Mouse (Mus musculus) limb, embryonic 14.5 days (tissue): ENCODE measurements around the gene Tgfbrap1. TPM values are rescaled to one million over a fixed set of nuclear protein-coding genes. Genes with fewer than 3 reads are reported as not detected.

Experiments
- ATAC-seq: fragments of 200-750 bp; cut with Nextera tagmentation; 2 replicates; pipeline ENCODE4 v1.8.0; 2017; ENCODE audit warnings: low read depth, moderate number of reproducible peaks, moderate TSS enrichment; ENCODE audit not compliant: low FRiP score
- DNase-seq: peaks from one replicate; pipeline ENCODE4 v3.0.0-alpha.2; 2015; ENCODE audit warnings: low spot score
- H3K27ac ChIP-seq: fragments of 300-500 bp; sonication (generic); replicated peaks from 2 replicates; pipeline ENCODE4 v1.5.1; 2014; ENCODE audit warnings: low read depth, mild to moderate bottlenecking, low read length, moderate library complexity, mixed read lengths
- H3K27me3 ChIP-seq: fragments of 300-500 bp; sonication (generic); 2 replicates; pipeline ENCODE4 v1.6.1; 2014; ENCODE audit warnings: low read length, mixed read lengths; ENCODE audit not compliant: control insufficient read depth, insufficient read depth
- H3K36me3 ChIP-seq: fragments of 300-500 bp; sonication (generic); 2 replicates; pipeline ENCODE4 v1.6.1; 2014; ENCODE audit warnings: mild to moderate bottlenecking, low read length, moderate library complexity, mixed read lengths; ENCODE audit not compliant: control insufficient read depth, insufficient read depth
- H3K4me1 ChIP-seq: fragments of 300-500 bp; sonication (generic); 2 replicates; pipeline ENCODE4 v1.6.1; 2014; ENCODE audit warnings: antibody characterized with exemption, low read length, mixed read lengths; ENCODE audit not compliant: control insufficient read depth, insufficient read depth
- H3K4me2 ChIP-seq: fragments of 300-500 bp; sonication (generic); replicated peaks from 2 replicates; pipeline ENCODE4 v1.6.1; 2014; ENCODE audit warnings: low read depth, mild to moderate bottlenecking, low read length, moderate library complexity; ENCODE audit not compliant: severe bottlenecking
- H3K4me3 ChIP-seq: fragments of 300-500 bp; sonication (generic); replicated peaks from 2 replicates; pipeline ENCODE4 v1.5.1; 2014; ENCODE audit warnings: low read length
- H3K9ac ChIP-seq: fragments of 300-500 bp; sonication (generic); 2 replicates; pipeline ENCODE4 v1.6.1; 2014; ENCODE audit warnings: mild to moderate bottlenecking, low read depth, low read length, moderate library complexity; ENCODE audit not compliant: severe bottlenecking
- H3K9me3 ChIP-seq: fragments of 300-500 bp; sonication (generic); 2 replicates; pipeline ENCODE4 v1.6.1; 2016; ENCODE audit warnings: low read length; ENCODE audit not compliant: control insufficient read depth
- POLR2A ChIP-seq: fragments of 200-500 bp; IDR thresholded peaks from 2 replicates; pipeline ENCODE4 v1.8.0; 2012; ENCODE audit warnings: inconsistent platforms, mild to moderate bottlenecking, moderate library complexity, borderline replicate concordance; ENCODE audit not compliant: insufficient read depth, insufficient read length; ENCODE audit errors: extremely low read depth
- WGBS: fragments of 180-500 bp; shearing (Covaris S2); extraction: QIAGEN DNeasy Blood & Tissue Kit; methylation state at CpG from one replicate; pipeline ENCODE4 v1.1.7; 2014; 5-methylcytosine and 5-hydroxymethylcytosine counted together
- polyA plus RNA-seq, 2 experiments: library from polyadenylated mRNA; depleted of rRNA in 1 of 2; stranded (reverse) in 1 of 2; unstranded in 1 of 2; fragments of >200 nt; fragmentation: Nextera tagmentation in 1 of 2; extraction: Ambion mirVana in 1 of 2; gene quantifications; 2 replicates each; pipeline versions ENCODE4 v1.2.1 to v1.2.3; 2012 to 2014

Gene Tgfbrap1
- polyA plus RNA-seq (2012; rRNA removed) (22.7 and 23.9 TPM in 2 replicates), polyA plus RNA-seq (2014; fragmentation: Nextera tagmentation; extraction: Ambion mirVana) (12.8 and 14.5 TPM in 2 replicates)

DNA sequence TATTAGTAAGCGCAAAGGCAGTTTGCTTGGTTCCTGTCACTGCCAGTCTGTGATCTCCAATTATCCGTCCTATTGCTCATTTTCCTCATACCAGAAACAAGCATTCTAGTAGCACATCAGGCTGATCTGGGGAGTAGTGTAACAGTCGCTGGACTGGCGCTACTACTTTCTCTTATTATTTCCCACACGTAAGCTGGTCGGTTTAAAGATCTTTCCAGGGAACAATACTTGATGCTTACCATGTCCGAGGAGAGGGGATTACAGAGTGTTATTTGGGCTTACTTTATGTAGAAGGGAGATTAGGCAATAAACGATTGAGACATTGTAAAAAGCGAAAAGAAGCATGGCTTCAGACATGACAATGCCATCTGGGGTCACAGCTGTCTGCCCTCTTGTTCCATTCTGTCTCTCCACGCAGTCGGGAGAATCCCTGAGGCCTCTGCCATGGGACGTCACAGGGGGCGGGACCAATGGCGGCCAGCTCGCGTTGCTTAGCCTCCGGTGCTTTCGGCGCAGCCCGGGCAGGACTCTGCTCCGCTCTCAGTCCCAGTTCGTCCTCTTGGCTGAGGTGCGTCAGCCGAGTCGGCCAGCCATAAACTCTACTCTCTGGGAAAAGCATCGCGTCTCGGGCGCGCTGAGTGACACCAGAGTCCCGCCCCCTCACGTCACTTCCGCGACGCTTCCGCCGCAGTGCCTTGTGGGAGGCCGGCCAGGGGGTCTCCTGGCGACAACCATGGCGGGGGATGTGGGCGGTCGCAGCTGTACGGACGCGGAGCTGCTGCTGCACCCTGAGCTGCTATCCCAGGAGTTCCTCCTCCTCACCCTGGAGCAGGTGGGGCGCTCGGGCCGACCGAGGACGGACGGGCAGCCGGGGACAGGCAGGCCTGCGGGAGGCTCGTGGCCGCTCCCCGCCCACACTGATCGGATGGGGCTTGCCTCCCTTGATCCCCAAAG, at the start of gene Tgfbrap1, which contains the start of gene AI597479:
Gene Tgfbrap1, minus strand, starts transcription at position 607 of the 954 bp plus-strand sequence.
Gene AI597479, plus strand, starts transcription at position 680 of the 954 bp plus-strand sequence.
- under 1% methylated on average over 56 of the region's 57 CpGs for WGBS
- peak; percentile 88; the same call in 1 of the 2 replicates for TF ChIP-seq POLR2A
- Histone ChIP-seq H3K4me1 (peaks cover 3% of the 10 kb centered on the region; the same call in 1 of the 2 replicates), H3K9ac (peak within 1 kb of the TSS; percentile 88), H3K4me2 (peak within 1 kb of the TSS; percentile 67), H3K36me3 (peaks cover 10% of the 10 kb centered on the region), H3K27ac (peak within 1 kb of the TSS; percentile 99), H3K27me3 (no peaks in the 10 kb centered on the region), H3K4me3 (peak within 1 kb of the TSS; percentile 79), H3K9me3 (no peaks in the 10 kb centered on the region)
- ATAC-seq = peak; percentile 96
- DNase-seq = peak; percentile 91

DNA sequence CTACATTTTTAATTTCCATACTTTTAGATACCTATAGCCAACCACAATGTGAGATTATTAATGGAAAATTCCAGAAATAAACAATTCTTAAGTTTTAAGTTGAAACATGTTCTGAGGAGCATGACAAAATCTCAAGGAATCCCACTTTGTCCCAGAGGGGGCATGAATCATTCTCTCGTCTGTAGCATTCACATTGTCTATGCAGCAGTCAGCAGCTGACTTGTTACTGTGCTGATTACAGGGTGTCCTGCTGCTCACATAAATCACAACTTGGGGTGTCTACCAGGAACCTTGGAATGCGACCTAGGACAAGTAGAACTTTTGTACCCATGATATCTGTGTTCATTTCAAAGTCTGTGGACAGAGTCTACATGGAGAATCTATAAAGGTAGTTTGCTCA, 49.0 kb upstream of the Tgfbrap1 start:
- no peak overlapping the region for H3K27ac ChIP-seq
- no peaks in the 10 kb centered on the region for H3K9me3 ChIP-seq
- H3K4me1 ChIP-seq = no peaks in the 10 kb centered on the region
- no peak for ATAC-seq
- TF ChIP-seq POLR2A = no peak
- H3K9ac ChIP-seq = no peak overlapping the region
- H3K4me3 ChIP-seq = no peak overlapping the region
- no peak for DNase-seq
- 53% methylated on average over 2 of the region's 2 CpGs for WGBS
- H3K27me3 ChIP-seq = no peaks in the 10 kb centered on the region
- H3K4me2 ChIP-seq = no peak overlapping the region
- no peaks in the 10 kb centered on the region for H3K36me3 ChIP-seq

DNA sequence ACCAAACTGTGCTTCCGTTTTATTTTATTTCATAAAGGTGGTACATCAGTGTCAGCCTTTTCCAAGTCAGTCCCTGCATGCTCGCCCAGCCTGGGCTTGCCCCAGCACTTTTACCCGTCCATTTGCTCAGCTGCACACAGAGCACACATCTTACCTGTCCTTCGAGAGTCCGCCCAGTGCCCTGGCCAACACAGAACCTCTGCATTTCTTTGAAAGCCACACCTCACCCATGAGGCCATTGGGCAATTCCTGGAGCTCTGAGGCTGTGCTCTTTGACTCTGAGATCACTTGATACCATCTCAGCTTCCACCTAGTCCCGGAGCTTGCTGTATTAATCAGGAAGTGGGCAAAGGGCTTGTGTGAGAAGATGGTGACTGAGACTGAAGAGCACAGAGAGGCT, 47.0 kb upstream of the Tgfbrap1 start:
- Histone ChIP-seq H3K27ac (no peak overlapping the region), H3K4me2 (no peak overlapping the region), H3K4me3 (no peak overlapping the region), H3K9ac (no peak overlapping the region), H3K4me1 (no peaks in the 10 kb centered on the region), H3K36me3 (no peaks in the 10 kb centered on the region), H3K27me3 (no peaks in the 10 kb centered on the region), H3K9me3 (no peaks in the 10 kb centered on the region)
- no peak for DNase-seq
- no peak for TF ChIP-seq POLR2A
- 81% methylated on average over 6 of the region's 6 CpGs for WGBS
- ATAC-seq = no peak

DNA sequence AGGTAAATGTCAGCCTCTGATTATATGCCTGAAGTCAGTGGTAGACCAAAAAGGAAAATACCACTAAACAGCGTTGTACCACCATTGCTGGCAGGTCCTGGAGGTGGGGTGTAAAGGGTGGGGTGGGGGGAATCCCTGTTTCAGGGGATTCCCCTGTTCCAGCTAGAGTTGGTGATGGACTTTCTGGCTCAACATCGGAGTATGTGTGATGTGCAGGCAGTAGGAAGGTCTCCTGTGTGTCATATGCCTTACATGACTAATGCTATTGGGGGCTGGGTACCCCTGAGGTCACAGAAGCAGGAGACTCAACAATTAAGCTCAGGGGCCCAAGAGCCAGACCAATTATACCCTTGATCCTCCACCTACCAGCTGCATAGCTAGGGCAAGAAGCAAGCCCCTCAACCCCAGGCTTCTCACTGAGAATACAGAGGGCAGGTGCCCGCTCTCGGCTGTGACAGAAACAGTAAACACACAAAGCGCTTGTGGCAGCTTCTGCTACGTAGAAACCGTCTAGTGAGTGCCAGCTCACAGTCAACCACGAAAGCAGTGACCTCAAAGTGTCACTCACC, 46.0 kb upstream of the Tgfbrap1 start:
- Histone ChIP-seq H3K4me3 (no peak overlapping the region), H3K27ac (no peak overlapping the region), H3K4me1 (no peaks in the 10 kb centered on the region), H3K9me3 (no peaks in the 10 kb centered on the region), H3K27me3 (no peaks in the 10 kb centered on the region), H3K4me2 (no peak overlapping the region), H3K9ac (no peak overlapping the region), H3K36me3 (no peaks in the 10 kb centered on the region)
- ATAC-seq (no peak), DNase-seq (no peak)
- 88% methylated on average over 8 of the region's 8 CpGs for WGBS
- TF ChIP-seq POLR2A = no peak

DNA sequence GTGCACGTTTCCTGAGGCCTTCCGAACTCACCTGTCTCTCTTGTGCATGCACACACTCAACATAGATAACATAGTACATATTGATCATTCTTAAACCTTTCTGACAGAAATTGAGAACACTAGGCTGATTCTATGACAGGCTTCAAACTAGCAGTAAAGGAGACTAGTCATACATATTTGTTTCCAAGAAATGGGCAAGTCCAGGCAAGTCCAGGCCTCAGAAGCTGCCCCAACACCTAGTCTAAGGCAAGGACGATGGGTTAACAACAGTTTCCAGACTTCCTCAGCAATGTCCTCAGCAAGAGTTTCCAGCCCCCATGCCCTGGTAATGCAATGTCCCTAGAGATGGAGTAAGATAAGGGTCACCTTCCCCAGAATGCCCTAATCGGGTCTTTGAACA, 45.4 kb upstream of the Tgfbrap1 start:
- TF ChIP-seq POLR2A = no peak
- no peak for ATAC-seq
- WGBS = 88% methylated on average over 4 of the region's 4 CpGs

More for the DNA sequence above, 45.4 kb upstream of the Tgfbrap1 start:
- no peaks in the 10 kb centered on the region for H3K27me3 ChIP-seq
- no peaks in the 10 kb centered on the region for H3K9me3 ChIP-seq
- no peak overlapping the region for H3K4me2 ChIP-seq
- H3K27ac ChIP-seq = no peak overlapping the region
- H3K4me3 ChIP-seq = no peak overlapping the region
- no peak for DNase-seq
- H3K4me1 ChIP-seq = no peaks in the 10 kb centered on the region
- H3K36me3 ChIP-seq = no peaks in the 10 kb centered on the region
- H3K9ac ChIP-seq = no peak overlapping the region
